Comparison of ENCODE assay signal across 8 mouse cellular contexts in genomic region chr8:69808864-69809403, GRCm38 (mm10). TPM values are rescaled to one million over a fixed set of nuclear protein-coding genes. Genes with fewer than 3 reads are reported as not detected.
A peak's percentile ranks its signal among the peaks of the same experiment; 100 is the strongest.
DNase-seq lines count a peak whose midpoint lies in the region; ATAC-seq and TF ChIP-seq lines count a peak whose summit lies in the region.

No protein-coding gene starts in this region.

- no peak for TF ChIP-seq POLR2A in lung, adult 2 months (IDR thresholded peaks at IDR 0.05; ENCODE audit: borderline replicate concordance, extremely low read depth, low read depth, low read length)

- no peaks in the 10 kb centered on the region for H3K27me3 ChIP-seq in hindbrain, embryonic 13.5 days
- no peaks in the 10 kb centered on the region for H3K27me3 ChIP-seq in neural tube, embryonic 14.5 days (ENCODE audit: control insufficient read depth, insufficient read depth, low read length)

- ATAC-seq in hindbrain, embryonic 13.5 days (ENCODE audit: low FRiP score): peak; percentile 73
- ATAC-seq in neural tube, embryonic 14.5 days (ENCODE audit: low read depth): peak; percentile 76

- peak overlapping the region; percentile 85 for H3K9ac ChIP-seq in hindbrain, embryonic 13.5 days
- peak overlapping the region; percentile 70 for H3K9ac ChIP-seq in neural tube, embryonic 14.5 days (replicated peaks; ENCODE audit: low read depth, low read length)

- H3K36me3 ChIP-seq in hindbrain, embryonic 13.5 days: peaks cover 77% of the 10 kb centered on the region
- H3K36me3 ChIP-seq in neural tube, embryonic 14.5 days (ENCODE audit: control insufficient read depth, insufficient read depth, low read length): peaks cover 37% of the 10 kb centered on the region

- H3K4me2 ChIP-seq in hindbrain, embryonic 13.5 days: peak overlapping the region; percentile 77
- H3K4me2 ChIP-seq in neural tube, embryonic 14.5 days (ENCODE audit: low read depth, low read length): peak overlapping the region; percentile 74

- peaks cover 18% of the 10 kb centered on the region for H3K4me1 ChIP-seq in hindbrain, embryonic 13.5 days (replicated peaks)
- H3K4me1 ChIP-seq in lung, adult 2 months (ENCODE audit: control insufficient read depth, insufficient read depth, low read length): peaks cover 7% of the 10 kb centered on the region
- peaks cover 4% of the 10 kb centered on the region; the same call in 1 of the 2 replicates for H3K4me1 ChIP-seq in neural tube, embryonic 14.5 days (ENCODE audit: control insufficient read depth, insufficient read depth, low read length)

- peak overlapping the region; percentile 79 for H3K27ac ChIP-seq in hindbrain, embryonic 13.5 days
- peak overlapping the region; percentile 74 for H3K27ac ChIP-seq in neural tube, embryonic 14.5 days (ENCODE audit: low read depth, low read length)

- TF ChIP-seq CTCF in lung, adult 2 months (IDR thresholded peaks at IDR 0.05; ENCODE audit: insufficient read depth, low read length): no peak

- H3K4me3 ChIP-seq in hindbrain, embryonic 13.5 days: peak overlapping the region; percentile 69
- peak overlapping the region; percentile 87 for H3K4me3 ChIP-seq in lung, adult 2 months (replicated peaks; ENCODE audit: extremely low read depth, low read depth, low read length)
- H3K4me3 ChIP-seq in neural tube, embryonic 14.5 days (ENCODE audit: low read depth, low read length): peak overlapping the region; percentile 61

- 2% methylated on average over 23 of the region's 23 CpGs for WGBS in hindbrain, embryonic 13.5 days
- WGBS in lung, adult 2 months: under 1% methylated on average over 23 of the region's 23 CpGs
- under 1% methylated on average over 23 of the region's 23 CpGs for WGBS in neural tube, embryonic 14.5 days

- DNase-seq in adrenal gland, postnatal 10 days: peak; percentile 37
- DNase-seq in adrenal gland, postnatal 25 days: no peak
- peak; percentile 73 for DNase-seq in A20 (ENCODE audit: low read depth, low spot score)
- peak; percentile 26 for DNase-seq in embryo, embryonic 9.5 days (ENCODE audit: extremely low spot score)
- DNase-seq in lung, adult 2 months: peak; percentile 35
- no peak for DNase-seq in frontal cortex, postnatal 25 days (ENCODE audit: low spot score in 2 of 2)

- no peaks in the 10 kb centered on the region for H3K9me3 ChIP-seq in hindbrain, embryonic 13.5 days
- H3K9me3 ChIP-seq in neural tube, embryonic 14.5 days (ENCODE audit: control insufficient read depth, low read length): no peaks in the 10 kb centered on the region

RNA-seq across cellular contexts. Expression of gene Gmip, which starts 0.5 kb away (rescaled TPM):
- total RNA-seq in adrenal gland, postnatal 10 days (2021): 10 to 100 TPM; 12.2 to 16.9 TPM
- 13.4 and 18.2 TPM in 2 replicates for total RNA-seq in adrenal gland, postnatal 25 days (2021)
- polyA plus RNA-seq in hindbrain, embryonic 13.5 days (2015; fragmentation: Nextera tagmentation; extraction: Ambion mirVana): 31.5 and 34.1 TPM in 2 replicates
- 42.7 and 45.1 TPM in 2 replicates for polyA plus RNA-seq in lung, adult 2 months (2012; rRNA removed)
- 27.5 and 31.3 TPM in 2 replicates for polyA plus RNA-seq in neural tube, embryonic 14.5 days (2014; fragmentation: Nextera tagmentation; extraction: Ambion mirVana)

RNA-seq across cellular contexts. Expression of gene Lpar2, which starts 13.3 kb away (rescaled TPM):
- total RNA-seq in adrenal gland, postnatal 10 days (2021): 1 to 10 TPM in 1 of 2 experiments, under 1 TPM in 1; 0.96 to 1.1 TPM
- 1.7 and 2.1 TPM in 2 replicates for total RNA-seq in adrenal gland, postnatal 25 days (2021)
- 0.78 and 0.83 TPM in 2 replicates for polyA plus RNA-seq in hindbrain, embryonic 13.5 days (2015; fragmentation: Nextera tagmentation; extraction: Ambion mirVana)
- polyA plus RNA-seq in lung, adult 2 months (2012; rRNA removed): 3.4 and 3.5 TPM in 2 replicates
- polyA plus RNA-seq in neural tube, embryonic 14.5 days (2014; fragmentation: Nextera tagmentation; extraction: Ambion mirVana): 0.84 and 1.3 TPM in 2 replicates

RNA-seq across cellular contexts. Expression of gene Zfp866, which starts 18.0 kb away (rescaled TPM):
- 10 to 100 TPM; 17.6 to 27.2 TPM for total RNA-seq in adrenal gland, postnatal 10 days (2021)
- total RNA-seq in adrenal gland, postnatal 25 days (2021): 27.3 and 29.0 TPM in 2 replicates
- polyA plus RNA-seq in hindbrain, embryonic 13.5 days (2015; fragmentation: Nextera tagmentation; extraction: Ambion mirVana): 42.9 and 44.0 TPM in 2 replicates
- polyA plus RNA-seq in lung, adult 2 months (2012; rRNA removed): 9.2 and 14.3 TPM in 2 replicates
- polyA plus RNA-seq in neural tube, embryonic 14.5 days (2014; fragmentation: Nextera tagmentation; extraction: Ambion mirVana): 47.1 and 47.7 TPM in 2 replicates

RNA-seq across cellular contexts. Expression of gene Atp13a1, which starts 18.0 kb away (rescaled TPM):
- total RNA-seq in adrenal gland, postnatal 10 days (2021): 10 to 100 TPM; 33.0 to 33.3 TPM
- 45.4 and 47.7 TPM in 2 replicates for total RNA-seq in adrenal gland, postnatal 25 days (2021)
- polyA plus RNA-seq in hindbrain, embryonic 13.5 days (2015; fragmentation: Nextera tagmentation; extraction: Ambion mirVana): 47.8 and 47.9 TPM in 2 replicates
- 65.7 and 70.8 TPM in 2 replicates for polyA plus RNA-seq in lung, adult 2 months (2012; rRNA removed)
- 48.0 and 51.1 TPM in 2 replicates for polyA plus RNA-seq in neural tube, embryonic 14.5 days (2014; fragmentation: Nextera tagmentation; extraction: Ambion mirVana)

RNA-seq across cellular contexts. Expression of gene Pbx4, which starts 23.4 kb away (rescaled TPM):
- total RNA-seq in adrenal gland, postnatal 10 days (2021): 1 to 10 TPM; 1.2 to 1.7 TPM
- total RNA-seq in adrenal gland, postnatal 25 days (2021): 1.7 and 2.5 TPM in 2 replicates
- 62.9 and 69.2 TPM in 2 replicates for polyA plus RNA-seq in hindbrain, embryonic 13.5 days (2015; fragmentation: Nextera tagmentation; extraction: Ambion mirVana)
- polyA plus RNA-seq in lung, adult 2 months (2012; rRNA removed): 4.2 and 5.5 TPM in 2 replicates
- 61.0 and 74.5 TPM in 2 replicates for polyA plus RNA-seq in neural tube, embryonic 14.5 days (2014; fragmentation: Nextera tagmentation; extraction: Ambion mirVana)

Comparison
In these comparisons a context has a peak if more than half of its experiments do, and no peak if none do; other contexts are left out.
1. DNase-seq: peak in adrenal gland, postnatal 10 days (single experiment), A20 (single experiment), embryo, embryonic 9.5 days (single experiment) and lung, adult 2 months (single experiment); none in adrenal gland, postnatal 25 days (single experiment) and frontal cortex, postnatal 25 days (0 of 2).
2. Peak in every context shown above with its lines, with median percentiles within 50 percentile points of each other: H3K4me3 ChIP-seq.